Mouse (Mus musculus) gastrocnemius, adult 2 months (tissue): ENCODE results near the gene Ms4a3. TPM values are rescaled to one million over a fixed set of nuclear protein-coding genes. Genes with fewer than 3 reads are reported as not detected.

Experiments used
- DNase-seq: peaks from one replicate; pipeline ENCODE4 v3.0.0; 2022
- H3K27ac ChIP-seq: fragments of 200-600 bp; 2 replicates; pipeline ENCODE4 v1.8.1; 2022; ENCODE audit warnings: mild to moderate bottlenecking
- H3K4me3 ChIP-seq: fragments of 200-600 bp; 2 replicates; pipeline ENCODE4 v1.8.1; 2022; ENCODE audit warnings: mild to moderate bottlenecking, moderate library complexity
- CTCF ChIP-seq: fragments of 200-600 bp; IDR thresholded peaks from 2 replicates; pipeline ENCODE4 v1.8.1; 2022; ENCODE audit warnings: antibody characterized with exemption, mild to moderate bottlenecking, moderate library complexity
- intact Hi-C: fragments of 180-260 bp; cut with DNase I; formaldehyde crosslinking; loops from one replicate; pipeline ENCODE4 v1.15.1; 2025
- total RNA-seq, 2 experiments: library from RNA; stranded (reverse); gene quantifications; 2 replicates each; pipeline ENCODE4 v1.2.3; 2021

Gene Ms4a3
- total RNA-seq, 2 experiments from 2014 or later: not detected

- no peak overlapping the region for H3K27ac ChIP-seq
- no peak overlapping the region for H3K4me3 ChIP-seq
- TF ChIP-seq CTCF: no peak
- DNase-seq: no peak
- intact Hi-C loops: no loop called here
These were observed 26.7 kb downstream of the Ms4a3 start for GRCm38 (mm10) chr19:11613776-11614443.

- intact Hi-C loops: no loop called here
- DNase-seq: no peak
- Histone ChIP-seq H3K4me3 (no peak overlapping the region), H3K27ac (no peak overlapping the region)
- TF ChIP-seq CTCF: no peak
These were observed 27.6 kb downstream of the Ms4a3 start for GRCm38 (mm10) chr19:11613084-11613483.

- intact Hi-C loops: no loop called here
- H3K27ac ChIP-seq: no peak overlapping the region
- DNase-seq: no peak
- no peak for TF ChIP-seq CTCF
- no peak overlapping the region for H3K4me3 ChIP-seq
These were observed 28.4 kb downstream of the Ms4a3 start for GRCm38 (mm10) chr19:11612293-11612692.

- H3K27ac ChIP-seq: no peak overlapping the region
- intact Hi-C loops: no loop called here
- TF ChIP-seq CTCF: peak; percentile 52
- H3K4me3 ChIP-seq: no peak overlapping the region
- DNase-seq: no peak
These were observed 29.1 kb downstream of the Ms4a3 start for GRCm38 (mm10) chr19:11611541-11611945.

GRCm38 (mm10) chr19:11608172-11608571 is 32.5 kb downstream of the Ms4a3 start:
- intact Hi-C loops: no loop called here
- TF ChIP-seq CTCF: peak; percentile 52
- Histone ChIP-seq H3K27ac (no peak overlapping the region), H3K4me3 (no peak overlapping the region)
- peak; percentile 26 for DNase-seq

GRCm38 (mm10) chr19:11604603-11605002 is 36.0 kb downstream of the Ms4a3 start, which contains the start of gene Ms4a6d:
TSS of gene Ms4a6d (minus strand) at chr19:11604849.
- no peak for DNase-seq
- TF ChIP-seq CTCF: no peak
- intact Hi-C loops: loop anchor here (5.0 kb wide), 1 partner anchor 252 kb away; no protein-coding TSS in a partner anchor
- peak within 1 kb of the TSS; percentile 37 for H3K4me3 ChIP-seq
- no peak within 1 kb of the TSS for H3K27ac ChIP-seq

GRCm38 (mm10) chr19:11602026-11602425 is 38.6 kb downstream of the Ms4a3 start:
- no peak overlapping the region for H3K4me3 ChIP-seq
- peak; percentile 51 for TF ChIP-seq CTCF
- H3K27ac ChIP-seq: no peak overlapping the region
- no peak for DNase-seq
- intact Hi-C loops: loop anchor here (5.0 kb wide), 1 partner anchor 250 kb away; no protein-coding TSS in a partner anchor

GRCm38 (mm10) chr19:11601349-11601748 is 39.3 kb downstream of the Ms4a3 start:
- intact Hi-C loops: loop anchor here (5.0 kb wide), 1 partner anchor 249 kb away; no protein-coding TSS in a partner anchor
- H3K4me3 ChIP-seq: no peak overlapping the region
- TF ChIP-seq CTCF: no peak
- no peak for DNase-seq
- H3K27ac ChIP-seq: no peak overlapping the region

- DNase-seq: no peak
- no peak overlapping the region for H3K4me3 ChIP-seq
- no peak for TF ChIP-seq CTCF
- intact Hi-C loops: no loop called here
- no peak overlapping the region for H3K27ac ChIP-seq
These were observed 50.7 kb downstream of the Ms4a3 start for GRCm38 (mm10) chr19:11589891-11590449.

GRCm38 (mm10) chr19:11589205-11589604 is 51.4 kb downstream of the Ms4a3 start:
- H3K4me3 ChIP-seq: no peak overlapping the region
- intact Hi-C loops: no loop called here
- TF ChIP-seq CTCF: no peak
- no peak overlapping the region for H3K27ac ChIP-seq
- no peak for DNase-seq

Other genes with a start within 250 kb of the Ms4a3 start
- not detected for gene Ms4a4c, start 236.1 kb downstream of the Ms4a3 start, total RNA-seq
- gene Ms4a4b, start 197.3 kb downstream of the Ms4a3 start, total RNA-seq: not detected
- 1 to 10 TPM; 1.3 to 3.4 TPM for gene Ms4a6c, start 171.5 kb downstream of the Ms4a3 start, total RNA-seq
- gene Gm8369, start 154.9 kb downstream of the Ms4a3 start, total RNA-seq: not detected
- gene Ms4a6b, start 124.3 kb downstream of the Ms4a3 start, total RNA-seq: 1 to 10 TPM in 1 of 2 experiments, under 1 TPM in 1; 0.54 to 2.7 TPM
- gene Ms4a4d, start 104.0 kb downstream of the Ms4a3 start, total RNA-seq: 1 to 10 TPM; 4.0 TPM
- 1 to 10 TPM in 1 of 2 experiments, under 1 TPM in 1; 0.89 to 1.6 TPM for gene Ms4a6d, start 36.0 kb downstream of the Ms4a3 start, total RNA-seq
- under 1 TPM in 1 of 2 experiments, not detected in 1; 0.31 TPM for gene Ms4a2, start 17.1 kb downstream of the Ms4a3 start, total RNA-seq
- gene Oosp2, start 19.7 kb upstream of the Ms4a3 start, total RNA-seq: not detected
- not detected for gene Oosp1, start 50.3 kb upstream of the Ms4a3 start, total RNA-seq
- not detected for gene Oosp3, start 56.2 kb upstream of the Ms4a3 start, total RNA-seq
- not detected for gene Gif, start 106.7 kb upstream of the Ms4a3 start, total RNA-seq
- gene Mrpl16, start 129.5 kb upstream of the Ms4a3 start, total RNA-seq: 10 to 100 TPM; 51.6 to 69.4 TPM
- 1 to 10 TPM; 1.7 to 2.6 TPM for gene Stx3, start 178.6 kb upstream of the Ms4a3 start, total RNA-seq
- gene Olfr1417, start 198.4 kb upstream of the Ms4a3 start, total RNA-seq: not detected
- not detected for gene Olfr1418, start 220.2 kb upstream of the Ms4a3 start, total RNA-seq
- not detected for gene Olfr1419, start 234.3 kb upstream of the Ms4a3 start, total RNA-seq
- not detected for gene Olfr1420, start 245.7 kb upstream of the Ms4a3 start, total RNA-seq